Mouse (Mus musculus) kidney, adult 9 months (tissue): Measurements from ENCODE around the gene Lrig3.
A peak's percentile ranks its signal among the peaks of the same experiment; 100 is the strongest.

ENCODE experiments used
- DNase-seq: peaks from one replicate; pipeline ENCODE4 v3.0.0; 2022

Lrig3 gene

GRCm38 (mm10) chr10:125965968-125966480 lies at the start of gene Lrig3:
TSS of gene Lrig3 (plus strand) at chr10:125966168.
- DNase-seq: peak; percentile 90

DNA sequence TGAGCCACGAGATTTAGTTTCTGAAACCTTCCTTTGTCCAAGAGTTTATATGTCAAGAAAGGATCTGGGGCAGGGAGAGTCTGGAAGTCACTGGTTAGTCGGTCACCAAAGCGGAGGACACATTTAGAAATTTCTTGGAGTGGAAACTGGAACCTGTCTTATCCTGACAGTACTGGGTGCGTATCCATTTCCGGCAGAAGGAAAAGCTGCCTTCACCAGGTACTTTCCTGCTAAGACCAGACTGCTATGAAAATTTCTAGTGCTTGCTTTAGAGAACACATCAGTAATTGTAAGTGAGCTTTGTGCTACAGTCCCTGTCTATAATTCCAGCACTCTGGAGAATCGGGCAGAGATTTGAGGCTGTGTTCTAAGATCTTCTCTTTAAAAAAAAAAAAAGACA lies 49.2 kb upstream of the Lrig3 start:
- DNase-seq: no peak

GRCm38 (mm10) chr10:125917436-125917871 lies 48.5 kb upstream of the Lrig3 start:
- peak; percentile 6 for DNase-seq

GRCm38 (mm10) chr10:125918994-125919393 lies 47.0 kb upstream of the Lrig3 start:
- no peak for DNase-seq

- no peak for DNase-seq
Measured at GRCm38 (mm10) chr10:125921654-125922446, 44.1 kb upstream of the Lrig3 start.

DNA sequence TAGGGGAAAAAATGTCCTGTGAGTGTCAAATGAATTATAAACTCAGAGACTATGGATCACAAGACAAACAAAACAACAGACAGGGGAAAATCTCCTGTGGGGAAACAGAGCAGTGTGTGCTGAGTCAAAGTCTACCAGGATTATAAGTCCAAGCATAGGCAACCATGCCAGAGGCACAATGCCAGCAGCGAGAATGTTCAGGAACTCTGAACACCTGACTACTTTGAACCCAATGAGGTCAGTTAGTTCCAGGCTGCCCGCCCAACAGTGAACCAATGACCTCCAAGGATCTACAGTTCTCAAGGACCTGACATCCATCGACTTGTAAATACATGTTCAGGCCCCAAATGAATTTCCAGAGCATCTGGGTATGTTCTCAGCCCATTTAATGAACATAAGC lies 36.0 kb upstream of the Lrig3 start:
- DNase-seq: peak; percentile 93

DNA sequence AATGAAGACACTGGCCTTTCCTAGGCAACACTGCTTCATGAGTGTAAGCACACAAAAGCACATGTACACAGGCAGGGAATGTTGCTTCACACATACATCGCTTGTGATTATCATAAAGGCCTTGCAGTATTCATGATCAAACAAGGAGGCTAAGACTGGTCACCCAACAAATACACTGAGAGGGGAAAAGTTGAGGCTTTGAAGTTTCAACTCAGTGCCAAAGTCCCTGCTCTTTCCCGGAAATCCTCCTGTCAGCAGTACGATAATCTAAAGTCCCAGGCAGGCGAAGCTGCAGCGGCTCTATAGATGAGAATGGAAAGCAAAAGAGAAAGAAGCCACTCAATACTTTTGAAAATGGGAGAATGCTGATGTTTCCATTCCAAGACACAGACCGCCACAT lies 32.6 kb upstream of the Lrig3 start:
- DNase-seq: peak; percentile 16

DNA sequence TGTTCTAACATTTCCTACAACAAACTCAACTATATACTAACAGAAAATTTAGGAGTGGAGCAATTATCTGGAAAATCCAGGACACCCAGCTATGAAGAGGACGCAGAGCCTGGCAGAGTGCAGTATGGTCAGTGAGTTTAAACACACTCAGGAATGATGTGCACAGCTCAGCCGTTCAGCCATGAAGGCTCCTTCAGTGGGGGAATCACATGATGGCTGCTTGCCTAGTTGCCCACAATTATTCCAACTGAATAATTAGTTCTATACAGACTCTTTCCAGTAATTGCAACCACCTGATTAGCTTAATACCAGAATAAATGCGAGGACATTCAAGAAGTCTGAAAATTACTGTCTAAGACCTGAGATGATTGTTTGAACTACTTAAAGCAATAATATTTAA lies 31.9 kb upstream of the Lrig3 start:
- no peak for DNase-seq

DNA sequence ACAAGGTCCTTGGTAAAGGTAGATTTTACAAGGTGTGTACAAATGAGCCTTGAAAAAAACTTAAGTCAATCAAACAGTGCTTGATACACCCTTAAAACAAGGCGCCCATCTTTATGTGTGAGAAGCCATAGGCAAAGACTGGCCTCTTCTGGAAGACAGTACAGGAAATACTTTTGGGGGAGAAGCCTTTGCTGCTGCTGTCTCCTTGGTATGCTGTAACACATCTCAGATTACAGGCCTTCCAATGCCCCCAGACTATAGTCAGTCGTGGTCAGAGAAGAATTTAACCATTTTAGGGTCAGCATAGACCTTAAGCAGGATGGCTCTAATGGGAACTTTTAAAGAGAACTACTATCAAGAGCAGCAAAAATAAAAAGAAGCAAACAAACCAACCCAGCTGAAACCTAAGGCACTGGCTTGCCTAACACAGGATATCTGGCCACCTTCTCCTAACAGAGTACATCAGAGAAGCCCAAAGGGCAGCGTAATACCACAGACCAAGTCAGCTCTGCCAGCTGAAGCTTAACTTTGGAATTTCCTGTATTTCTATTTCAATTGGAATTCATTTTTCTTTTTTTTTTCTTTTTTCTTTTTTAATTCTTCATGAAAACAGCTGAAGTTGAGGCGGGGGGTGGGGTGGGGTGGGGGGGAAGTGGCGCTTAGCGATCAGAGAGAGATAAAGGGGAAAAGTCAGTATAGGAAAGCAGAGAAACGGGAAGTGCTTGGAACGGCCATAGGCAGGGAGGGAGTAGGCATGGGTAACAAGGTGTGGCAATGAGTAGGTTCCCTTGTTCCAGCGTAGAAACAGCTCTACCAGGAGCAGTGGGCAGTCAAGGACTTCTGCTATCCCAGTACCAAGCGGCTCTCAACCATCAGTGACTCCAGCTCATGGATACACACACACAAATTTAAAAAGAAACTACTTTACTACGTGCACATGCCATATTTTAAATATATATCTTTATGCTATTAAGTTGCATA lies 28.2 kb upstream of the Lrig3 start:
- no peak for DNase-seq

DNA sequence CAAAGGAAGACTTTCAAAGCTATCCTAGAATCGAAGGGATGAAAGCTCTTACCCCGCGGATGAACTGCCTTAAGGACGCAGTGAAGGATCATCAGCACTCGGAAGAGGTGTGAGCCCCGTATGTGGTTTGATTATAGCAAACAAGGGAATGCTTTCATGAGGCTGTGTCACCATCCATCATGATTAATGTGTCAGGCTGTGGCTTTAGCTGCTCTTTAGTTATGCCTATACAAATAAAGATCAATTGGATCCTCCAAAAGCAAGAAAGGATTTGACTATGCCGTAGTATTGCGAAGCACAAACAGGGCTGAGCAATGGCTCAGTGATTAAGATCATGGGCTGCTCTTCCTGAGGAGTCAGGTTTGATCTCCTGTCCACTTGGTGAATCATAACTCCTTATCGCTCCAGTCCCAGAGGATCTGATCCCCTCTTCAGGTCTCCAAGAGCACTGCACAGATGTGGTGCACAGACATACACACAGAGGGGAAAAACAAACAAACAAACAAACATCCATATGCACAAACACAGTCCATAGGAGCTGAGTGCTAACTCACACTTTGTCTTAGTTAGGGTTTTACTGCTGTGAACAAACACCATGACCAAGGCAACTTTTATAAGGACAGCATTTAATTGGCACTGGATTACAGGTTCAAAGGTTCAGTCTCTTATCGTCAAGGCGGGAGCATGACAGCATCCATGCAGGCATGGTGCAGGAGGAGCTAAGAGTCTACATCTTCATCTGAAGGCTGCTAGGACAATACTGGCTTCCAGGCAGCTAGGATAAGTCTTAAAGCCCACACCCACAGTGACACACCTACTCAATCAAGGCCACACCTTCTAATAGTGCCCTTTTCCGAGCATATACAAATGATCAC lies 27.2 kb upstream of the Lrig3 start:
- DNase-seq: no peak

GRCm38 (mm10) chr10:125940316-125941059 lies 25.5 kb upstream of the Lrig3 start:
- no peak for DNase-seq

DNA sequence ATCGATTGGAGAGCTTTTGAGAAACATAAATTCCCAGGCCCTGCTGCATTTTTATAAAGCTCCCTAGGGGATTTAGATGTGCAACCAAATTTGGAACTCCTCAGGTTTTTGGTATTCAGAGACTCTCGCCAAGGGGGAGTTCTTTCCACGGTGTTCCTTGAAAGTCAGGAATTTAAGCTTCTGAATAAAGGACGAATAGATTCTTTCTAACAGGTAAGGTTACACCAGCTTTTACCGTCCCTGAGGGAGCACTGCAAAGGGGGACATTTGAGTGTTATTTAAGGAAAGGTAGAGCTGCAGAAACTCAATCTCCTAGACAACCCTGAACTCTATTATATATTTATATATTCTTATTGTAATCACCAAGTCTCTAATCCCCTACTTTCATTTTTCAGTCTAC lies 22.9 kb upstream of the Lrig3 start:
- DNase-seq: no peak

DNA sequence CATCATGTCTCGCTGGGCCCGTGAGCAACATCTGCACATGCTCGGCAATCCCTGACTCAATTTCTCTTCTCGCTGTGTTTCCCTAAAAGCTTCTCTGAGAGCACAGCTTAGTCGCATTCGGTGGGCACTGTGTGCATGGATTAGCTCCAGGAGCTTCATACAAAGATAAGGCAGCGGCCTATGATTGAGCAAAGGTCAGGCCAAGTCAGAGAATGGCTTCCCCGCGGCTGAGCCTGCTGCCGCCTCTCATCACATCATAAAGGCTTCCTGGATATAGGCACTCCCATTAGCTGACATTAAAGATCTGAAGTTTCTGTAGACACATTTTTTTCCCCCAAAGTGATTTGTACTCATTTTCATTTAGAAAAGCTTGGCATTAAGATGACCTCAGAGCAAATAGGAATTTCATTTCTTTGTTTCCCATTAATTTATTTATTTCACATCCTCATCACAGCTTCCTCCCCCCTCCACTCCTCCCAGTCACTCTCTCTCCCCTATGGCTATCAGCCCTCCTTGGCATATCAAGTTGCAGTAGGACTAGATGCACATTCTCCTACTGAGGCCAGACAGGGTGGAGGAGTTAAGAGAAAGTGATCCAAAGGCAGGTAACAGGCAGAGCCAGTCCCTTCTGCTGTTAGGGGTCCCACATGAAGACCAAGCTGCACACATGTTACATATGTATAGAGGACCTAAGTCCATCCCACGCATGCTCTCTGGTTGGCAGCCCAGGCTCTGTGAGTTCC lies 21.0 kb upstream of the Lrig3 start:
- no peak for DNase-seq

GRCm38 (mm10) chr10:125948842-125949474 lies 17.0 kb upstream of the Lrig3 start:
- peak; percentile 48 for DNase-seq

DNA sequence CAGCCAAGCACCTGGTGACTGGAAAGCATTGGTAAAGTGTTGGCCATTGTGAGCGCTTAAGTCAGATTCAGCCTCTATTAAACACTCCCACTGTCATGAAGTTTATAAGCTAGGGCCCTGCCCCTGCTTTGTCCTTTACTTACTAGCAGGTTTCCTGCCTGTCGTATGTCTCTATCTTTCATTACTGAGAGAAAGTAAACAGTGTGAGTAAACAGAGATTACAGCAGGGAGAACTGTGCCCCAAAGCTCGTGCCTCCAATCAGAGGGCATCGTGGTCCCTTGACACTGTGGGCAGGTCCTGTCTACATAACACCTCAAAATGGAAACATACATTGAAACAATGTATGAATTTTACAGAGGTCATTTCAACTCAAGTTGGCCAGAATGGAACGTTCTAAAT lies 14.3 kb upstream of the Lrig3 start:
- no peak for DNase-seq

DNA sequence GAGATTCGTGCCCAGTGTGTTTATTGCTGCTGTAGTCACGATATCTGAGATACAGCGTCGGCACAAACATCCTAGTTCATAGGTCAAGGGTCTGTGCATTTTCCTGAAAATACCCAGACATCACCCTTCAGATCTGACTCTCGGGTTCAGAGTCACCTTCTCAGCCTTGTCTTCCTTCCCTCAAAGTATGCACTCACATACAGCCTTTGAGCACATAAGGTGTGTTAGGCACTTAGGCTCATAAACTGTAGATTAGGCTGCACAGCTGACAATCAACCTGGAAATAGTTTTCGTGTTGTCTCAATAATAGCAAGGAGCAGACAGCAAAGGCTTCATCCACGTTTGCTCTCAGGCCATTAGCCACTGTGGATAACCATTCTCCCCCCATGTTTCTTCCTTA lies 11.6 kb upstream of the Lrig3 start:
- DNase-seq: no peak

- no peak for DNase-seq
Measured at GRCm38 (mm10) chr10:125954747-125955530, 11.0 kb upstream of the Lrig3 start.

- no peak for DNase-seq
Measured at GRCm38 (mm10) chr10:125961411-125962107, 4.4 kb upstream of the Lrig3 start.

DNA sequence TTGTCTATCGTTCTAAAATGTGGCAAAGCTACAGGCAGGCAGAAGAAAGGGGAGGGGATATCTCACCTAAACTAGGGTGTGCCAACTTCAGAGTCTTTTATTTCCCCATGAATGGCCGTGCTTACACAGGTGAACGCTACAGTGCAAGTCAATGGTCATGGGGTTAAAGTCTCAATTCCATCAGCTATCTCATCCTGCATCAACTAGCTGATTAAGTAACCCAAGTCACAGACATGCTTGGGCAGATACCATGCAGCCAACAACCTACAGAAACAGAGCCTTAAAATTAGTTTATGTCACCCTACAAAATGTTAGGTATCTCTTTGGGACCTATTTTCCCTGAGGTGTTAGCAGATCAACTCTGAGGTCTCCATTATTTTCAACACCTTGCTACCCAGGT lies 1.3 kb upstream of the Lrig3 start:
- peak; percentile 60 for DNase-seq
